Mouse (Mus musculus): ENCODE data around the gene Sim2.

GRCm38 (mm10) chr16:94148139-94148538 lies 63.4 kb downstream of the Sim2 start:
- TF ChIP-seq POLR2A (IDR thresholded peaks at IDR 0.05; ENCODE audit: borderline replicate concordance, insufficient read depth, low read length) (no peak), CTCF (IDR thresholded peaks at IDR 0.05; ENCODE audit: borderline replicate concordance, insufficient read depth, low read depth, low read length) (no peak)
